Mouse (Mus musculus): ENCODE data around the gene Lhx8. TPM values are rescaled to one million over a fixed set of nuclear protein-coding genes. Genes with fewer than 3 reads are reported as not detected.

The Lhx8 gene
- total RNA-seq (2021): not detected
- long read RNA-seq, experiment 1: 0 reads
- long read RNA-seq, experiment 2: 0 reads

GRCm38 (mm10) chr3:154330181-154331002, at the start of gene Lhx8:
Lhx8 (minus strand) TSS chr3:154330659.
- no peak for DNase-seq (ENCODE audit: low spot score in 2 of 2)
- Histone ChIP-seq H3K27ac (no peak within 1 kb of the TSS), H3K4me3 (no peak within 1 kb of the TSS)
- TF ChIP-seq CTCF (conservative IDR thresholded peaks at IDR 0.05): no peak

DNA sequence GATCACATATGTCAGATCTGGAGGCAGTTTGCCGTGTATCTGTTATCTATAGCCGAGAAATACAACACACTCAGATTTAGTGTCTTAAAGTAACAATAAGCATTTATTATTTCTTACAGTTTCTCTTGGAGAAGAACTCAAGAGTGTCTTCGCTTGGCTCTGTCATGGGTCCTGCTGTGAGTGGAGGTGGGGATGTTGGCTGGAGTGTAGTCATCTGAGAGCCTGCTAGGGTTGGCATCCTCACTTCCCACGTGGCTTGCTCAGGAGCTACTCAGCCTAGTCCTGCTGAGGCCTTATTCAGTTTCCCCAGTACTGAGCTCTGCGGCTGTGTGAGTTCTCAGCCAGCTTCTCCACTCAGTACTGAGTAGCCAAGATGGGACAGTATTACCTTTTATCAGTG, 43.1 kb upstream of the Lhx8 start:
- Histone ChIP-seq H3K4me3 (no peak overlapping the region), H3K27ac (no peak overlapping the region)
- DNase-seq (ENCODE audit: low spot score in 2 of 2): no peak
- TF ChIP-seq CTCF (conservative IDR thresholded peaks at IDR 0.05): no peak

DNA sequence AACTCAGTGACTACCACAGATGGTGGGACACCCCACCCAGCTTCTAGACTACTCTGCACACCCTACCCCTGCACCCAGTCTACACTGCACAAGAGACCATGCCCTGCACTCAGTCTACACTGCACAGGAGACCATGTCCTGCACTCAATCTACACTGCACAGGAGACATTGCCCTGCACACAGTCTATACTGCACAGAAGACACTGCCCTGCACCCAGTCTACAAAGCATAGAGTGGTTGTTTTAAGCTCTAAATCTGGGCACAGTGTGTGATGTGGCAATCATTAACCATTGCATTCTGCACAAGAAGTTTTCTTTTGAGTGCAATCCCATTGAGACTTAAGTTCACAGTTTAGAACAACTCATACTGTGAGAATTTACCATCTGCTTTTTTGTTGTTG, 42.2 kb upstream of the Lhx8 start:
- Histone ChIP-seq H3K4me3 (no peak overlapping the region), H3K27ac (no peak overlapping the region)
- TF ChIP-seq CTCF (conservative IDR thresholded peaks at IDR 0.05): no peak
- DNase-seq (ENCODE audit: low spot score in 2 of 2): no peak

GRCm38 (mm10) chr3:154367327-154367726, 36.9 kb upstream of the Lhx8 start:
- peak in 1 of 2 experiments; percentile 15 for DNase-seq (ENCODE audit: low spot score in 2 of 2)
- Histone ChIP-seq H3K4me3 (no peak overlapping the region), H3K27ac (no peak overlapping the region)
- TF ChIP-seq CTCF (conservative IDR thresholded peaks at IDR 0.05): no peak

DNA sequence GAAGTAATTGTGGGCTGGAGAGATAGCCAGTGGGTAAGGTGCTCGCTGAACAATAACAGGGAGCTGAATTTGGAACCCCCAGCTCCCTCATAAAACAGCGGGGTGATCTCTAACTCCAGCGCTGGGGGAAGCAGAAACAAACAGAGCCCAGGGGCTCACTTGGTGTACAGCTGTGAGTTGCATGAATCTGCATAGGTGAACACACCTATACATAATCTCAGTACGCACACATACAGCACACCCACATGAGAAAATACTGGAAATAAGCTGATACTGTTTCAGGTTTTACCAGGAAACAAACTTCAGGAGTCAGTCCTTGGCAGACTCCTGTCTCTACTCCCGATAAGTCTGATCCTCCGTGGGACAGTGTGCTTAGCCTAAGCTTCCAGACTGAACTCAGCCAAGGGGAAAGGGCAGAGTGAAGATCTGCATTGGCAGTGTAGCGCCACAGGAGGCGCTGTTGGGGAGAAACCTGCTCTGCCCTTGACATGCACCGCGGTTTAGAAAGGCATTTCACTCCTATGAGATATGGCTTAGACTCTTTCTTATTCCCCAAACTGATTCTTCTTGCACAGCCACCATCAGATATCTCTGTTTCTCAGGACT, 34.2 kb upstream of the Lhx8 start:
- no peak overlapping the region for H3K4me3 ChIP-seq
- DNase-seq (ENCODE audit: low spot score in 2 of 2): no peak
- TF ChIP-seq CTCF (conservative IDR thresholded peaks at IDR 0.05): peak; percentile 78
- no peak overlapping the region for H3K27ac ChIP-seq

GRCm38 (mm10) chr3:154363507-154363906, 33.0 kb upstream of the Lhx8 start:
- TF ChIP-seq CTCF (conservative IDR thresholded peaks at IDR 0.05): no peak
- Histone ChIP-seq H3K27ac (no peak overlapping the region), H3K4me3 (no peak overlapping the region)
- no peak for DNase-seq (ENCODE audit: low spot score in 2 of 2)

- Histone ChIP-seq H3K27ac (no peak overlapping the region), H3K4me3 (no peak overlapping the region)
- no peak for DNase-seq (ENCODE audit: low spot score in 2 of 2)
Measured at GRCm38 (mm10) chr3:154359231-154359630, 28.8 kb upstream of the Lhx8 start.

GRCm38 (mm10) chr3:154340294-154340914, 9.9 kb upstream of the Lhx8 start:
- no peak for TF ChIP-seq CTCF (conservative IDR thresholded peaks at IDR 0.05)
- no peak overlapping the region for H3K4me3 ChIP-seq
- DNase-seq (ENCODE audit: low spot score in 2 of 2): no peak
- H3K27ac ChIP-seq: no peak overlapping the region

More at GRCm38 (mm10) chr3:154359231-154359630, 28.8 kb upstream of the Lhx8 start:
- no peak for TF ChIP-seq CTCF (conservative IDR thresholded peaks at IDR 0.05)

GRCm38 (mm10) chr3:154339649-154340260, 9.3 kb upstream of the Lhx8 start:
- Histone ChIP-seq H3K4me3 (no peak overlapping the region), H3K27ac (no peak overlapping the region)
- TF ChIP-seq CTCF (conservative IDR thresholded peaks at IDR 0.05): no peak
- no peak for DNase-seq (ENCODE audit: low spot score in 2 of 2)

DNA sequence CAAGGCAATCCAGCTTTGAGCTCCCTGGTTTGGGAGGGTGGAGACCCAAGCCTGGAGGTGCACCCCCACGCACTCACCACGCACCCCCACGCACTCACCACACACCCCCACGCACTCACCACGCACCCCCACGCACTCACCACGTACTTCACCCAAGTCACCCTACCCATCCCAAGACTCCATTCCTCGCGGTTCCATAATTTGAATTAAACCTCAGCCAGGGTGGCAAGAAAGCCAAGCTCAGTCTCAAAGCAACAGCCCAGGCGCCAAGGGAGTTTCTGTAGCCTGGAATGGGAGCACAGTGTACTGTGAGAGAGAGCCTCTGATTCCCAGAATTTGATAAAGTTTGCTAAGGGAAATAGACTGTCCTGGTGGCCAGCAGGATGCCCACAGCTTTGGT, 4.3 kb upstream of the Lhx8 start:
- H3K27ac ChIP-seq: no peak overlapping the region
- H3K4me3 ChIP-seq: no peak overlapping the region
- no peak for TF ChIP-seq CTCF (conservative IDR thresholded peaks at IDR 0.05)
- DNase-seq (ENCODE audit: low spot score in 2 of 2): no peak

DNA sequence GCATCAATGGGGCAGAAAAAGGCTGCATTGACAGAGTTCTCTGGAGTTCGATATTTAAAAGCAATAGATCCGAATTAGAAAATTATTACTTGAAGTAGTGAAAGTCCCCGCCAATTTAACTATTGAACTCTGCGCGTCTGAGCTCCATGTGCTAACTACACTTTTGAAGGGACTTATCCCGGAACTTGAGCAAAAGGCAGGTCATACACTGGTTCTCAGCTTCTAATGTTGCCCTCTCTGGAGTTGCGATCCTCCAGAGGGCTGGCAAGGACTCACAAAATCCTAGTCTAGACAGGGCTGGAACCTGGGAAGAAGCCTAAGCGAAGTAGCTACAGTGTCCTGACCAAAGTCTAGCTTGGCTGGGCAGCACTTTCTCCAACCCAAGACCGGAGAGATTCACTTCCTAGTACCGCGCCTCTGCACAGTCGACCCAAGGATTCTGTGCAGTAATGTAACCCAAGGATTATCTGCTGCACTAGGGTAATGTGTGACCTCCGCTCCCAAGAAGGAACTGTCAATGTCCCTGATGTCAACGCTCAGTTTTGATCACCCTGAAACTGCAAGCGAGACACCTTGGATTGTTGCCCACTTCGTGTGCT, 3.0 kb upstream of the Lhx8 start:
- no peak for TF ChIP-seq CTCF (conservative IDR thresholded peaks at IDR 0.05)
- DNase-seq (ENCODE audit: low spot score in 2 of 2): no peak
- H3K4me3 ChIP-seq: no peak overlapping the region
- H3K27ac ChIP-seq: no peak overlapping the region

DNA sequence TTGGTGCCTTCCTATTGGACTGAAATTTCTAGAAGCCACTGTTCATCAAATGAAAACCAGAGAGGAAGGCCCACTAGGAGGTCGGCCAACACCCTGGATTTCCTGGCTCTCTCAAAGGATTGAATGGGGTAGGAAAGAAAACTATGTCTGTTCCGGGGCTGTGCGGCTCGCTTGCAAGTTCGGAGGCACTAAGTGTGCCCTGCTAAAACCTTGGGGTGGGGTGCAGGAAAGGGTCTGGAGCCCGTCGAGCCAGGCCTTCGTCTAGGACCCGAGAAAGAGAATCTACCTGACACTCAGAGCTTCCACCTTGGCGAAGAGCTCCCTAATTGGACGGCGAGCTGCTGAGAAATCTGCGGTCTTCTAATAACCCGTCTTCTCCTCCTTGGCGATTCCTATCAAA, 2.5 kb upstream of the Lhx8 start:
- DNase-seq (ENCODE audit: low spot score in 2 of 2): no peak
- Histone ChIP-seq H3K27ac (no peak overlapping the region), H3K4me3 (no peak overlapping the region)
- TF ChIP-seq CTCF (conservative IDR thresholded peaks at IDR 0.05): no peak

DNA sequence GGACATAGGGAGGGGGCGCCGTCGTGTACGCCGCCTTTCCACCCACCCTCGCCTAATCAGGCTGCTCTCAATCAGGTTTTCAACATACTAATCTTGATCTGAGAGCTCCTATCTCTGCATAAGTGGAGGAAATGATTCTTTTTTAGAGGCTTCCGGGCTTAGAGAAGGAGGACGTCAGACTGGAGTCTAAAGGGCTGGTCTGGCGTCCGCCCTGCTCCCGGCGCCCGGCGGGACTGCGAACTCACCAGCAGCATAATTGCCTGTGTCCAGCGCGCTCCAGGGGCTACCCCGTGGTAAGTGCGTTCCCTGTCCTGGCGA, 1.7 kb upstream of the Lhx8 start:
- TF ChIP-seq CTCF (conservative IDR thresholded peaks at IDR 0.05): no peak
- Histone ChIP-seq H3K4me3 (no peak overlapping the region; the same call in 1 of the 2 replicates), H3K27ac (no peak overlapping the region)
- no peak for DNase-seq (ENCODE audit: low spot score in 2 of 2)
